Mouse (Mus musculus) myocyte (in vitro differentiated cells): Measurements from ENCODE around the gene Asb3.

Experiments used
- MYOG ChIP-seq, 3 experiments: IDR thresholded peaks; one replicate each; pipeline ENCODE4 v1.6.1; 2011; ENCODE audit warnings: control low read depth in 2 of 3, low read depth in 2 of 3, mild to moderate bottlenecking in 2 of 3; ENCODE audit not compliant: insufficient read length in 2 of 3, control insufficient read depth in 1 of 3, insufficient read depth in 1 of 3
- POLR2A ChIP-seq: IDR thresholded peaks from one replicate; pipeline ENCODE4 v1.6.1; 2011; ENCODE audit warnings: low read depth, mild to moderate bottlenecking, control low read depth, moderate library complexity; ENCODE audit not compliant: insufficient read length
- REST ChIP-seq: IDR thresholded peaks from one replicate; pipeline ENCODE4 v1.6.1; 2011; ENCODE audit warnings: mild to moderate bottlenecking, control low read depth, moderate library complexity; ENCODE audit not compliant: insufficient read depth, insufficient read length

DNA sequence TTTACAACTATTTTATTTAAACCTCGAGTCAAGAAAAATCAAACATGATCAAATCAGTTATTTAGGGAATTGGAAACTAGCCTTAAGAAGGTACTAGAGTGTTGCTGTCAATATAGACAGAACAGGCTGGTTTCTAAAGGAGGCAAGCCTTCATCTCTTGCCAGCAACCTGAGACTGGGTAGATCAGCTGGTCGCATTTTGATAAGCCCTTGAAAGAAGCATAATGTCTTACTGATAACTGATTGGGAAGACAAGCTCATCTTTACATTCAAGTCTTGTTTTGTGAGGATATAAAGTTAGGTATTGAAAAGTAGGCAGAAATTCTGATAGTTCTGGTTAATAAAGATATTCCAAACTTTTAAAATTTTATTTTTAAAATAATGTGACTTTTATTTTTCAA lies 217.0 kb downstream of the Asb3 start:
- TF ChIP-seq POLR2A (no peak), MYOG (IDR thresholded peaks at IDR 0.05; ENCODE audit: control insufficient read depth in 1 of 3, insufficient read depth in 1 of 3, insufficient read length in 2 of 3, low read depth in 2 of 3) (no peak), REST (no peak)
